Mouse (Mus musculus) embryonic facial prominence, embryonic 14.5 days (tissue): ENCODE data around the gene Josd1. TPM values are rescaled to one million over a fixed set of nuclear protein-coding genes. Genes with fewer than 3 reads are reported as not detected.

Source experiments
- ATAC-seq: fragments of 200-750 bp; cut with Nextera tagmentation; 2 replicates; pipeline ENCODE4 v1.8.0; 2017; ENCODE audit warnings: low read depth, moderate number of reproducible peaks, moderate TSS enrichment
- DNase-seq: peaks from one replicate; pipeline ENCODE4 v3.0.0-alpha.2; 2015; ENCODE audit warnings: low spot score
- H3K27ac ChIP-seq: fragments of 300-500 bp; sonication (generic); replicated peaks from 2 replicates; pipeline ENCODE4 v1.5.1; 2014; ENCODE audit warnings: low read depth, mild to moderate bottlenecking, low read length, moderate library complexity
- H3K27me3 ChIP-seq: fragments of 300-500 bp; sonication (generic); replicated peaks from 2 replicates; pipeline ENCODE4 v1.6.1; 2014; ENCODE audit warnings: low read length; ENCODE audit not compliant: control insufficient read depth, insufficient read depth
- H3K36me3 ChIP-seq: fragments of 300-500 bp; sonication (generic); 2 replicates; pipeline ENCODE4 v1.6.1; 2014; ENCODE audit warnings: low read length, mixed read lengths; ENCODE audit not compliant: control insufficient read depth, insufficient read depth
- H3K4me1 ChIP-seq: fragments of 300-500 bp; sonication (generic); 2 replicates; pipeline ENCODE4 v1.6.1; 2014; ENCODE audit warnings: antibody characterized with exemption, low read length; ENCODE audit not compliant: control insufficient read depth, insufficient read depth
- H3K4me2 ChIP-seq: fragments of 300-500 bp; sonication (generic); 2 replicates; pipeline ENCODE4 v1.6.1; 2014; ENCODE audit warnings: low read depth, mild to moderate bottlenecking, low read length, moderate library complexity, mixed read lengths
- H3K4me3 ChIP-seq: fragments of 300-500 bp; sonication (generic); 2 replicates; pipeline ENCODE4 v1.5.1; 2014; ENCODE audit warnings: low read depth, mild to moderate bottlenecking, low read length
- H3K9ac ChIP-seq: fragments of 300-500 bp; sonication (generic); 2 replicates; pipeline ENCODE4 v1.6.1; 2014; ENCODE audit warnings: low read depth, mild to moderate bottlenecking, low read length, moderate library complexity, mixed read lengths
- H3K9me3 ChIP-seq: fragments of 300-500 bp; sonication (generic); 2 replicates; pipeline ENCODE4 v1.6.1; 2016; ENCODE audit warnings: low read length; ENCODE audit not compliant: control insufficient read depth
- WGBS: fragments of 180-500 bp; shearing (Covaris S2); extraction: QIAGEN DNeasy Blood & Tissue Kit; methylation state at CpG from one replicate; pipeline ENCODE4 v1.1.7; 2014; 5-methylcytosine and 5-hydroxymethylcytosine counted together
- polyA plus RNA-seq: library from polyadenylated mRNA; unstranded; fragments of >200 nt; fragmentation: Nextera tagmentation; extraction: Ambion mirVana; gene quantifications from 2 replicates; pipeline ENCODE4 v1.2.1, GENCODE M21; 2014

The Josd1 gene
- polyA plus RNA-seq, 1 experiment from 2014 or later = 19.9 TPM

GRCm38 (mm10) chr15:79645483-79645882 lies 42.2 kb downstream of the Josd1 start:
- no peaks in the 10 kb centered on the region for H3K9me3 ChIP-seq
- DNase-seq = no peak
- no peaks in the 10 kb centered on the region for H3K4me1 ChIP-seq
- H3K4me2 ChIP-seq = no peak overlapping the region
- H3K27ac ChIP-seq = no peak overlapping the region
- H3K27me3 ChIP-seq = no peaks in the 10 kb centered on the region
- H3K4me3 ChIP-seq = no peak overlapping the region
- WGBS = 88% methylated on average over 2 of the region's 2 CpGs
- no peak overlapping the region for H3K9ac ChIP-seq
- no peak for ATAC-seq
- 0 out of 2 replicates have a peak, but pooled peaks cover 9% of the 10 kb centered on the region for H3K36me3 ChIP-seq

GRCm38 (mm10) chr15:79641135-79641817 lies 46.4 kb downstream of the Josd1 start:
- no peaks in the 10 kb centered on the region for H3K4me1 ChIP-seq
- H3K36me3 ChIP-seq = peaks cover 16% of the 10 kb centered on the region; the same call in 1 of the 2 replicates
- no peak overlapping the region for H3K4me2 ChIP-seq
- H3K9me3 ChIP-seq = no peaks in the 10 kb centered on the region
- WGBS = 73% methylated on average over 12 of the region's 12 CpGs
- H3K9ac ChIP-seq = no peak overlapping the region
- no peaks in the 10 kb centered on the region for H3K27me3 ChIP-seq
- ATAC-seq = no peak
- H3K27ac ChIP-seq = no peak overlapping the region
- no peak overlapping the region for H3K4me3 ChIP-seq
- DNase-seq = no peak

GRCm38 (mm10) chr15:79630471-79630870 lies 57.2 kb downstream of the Josd1 start:
- Histone ChIP-seq H3K27me3 (no peaks in the 10 kb centered on the region), H3K4me3 (no peak overlapping the region), H3K27ac (no peak overlapping the region), H3K36me3 (peaks cover 39% of the 10 kb centered on the region), H3K9me3 (no peaks in the 10 kb centered on the region), H3K9ac (no peak overlapping the region), H3K4me2 (no peak overlapping the region), H3K4me1 (no peaks in the 10 kb centered on the region)
- ATAC-seq (no peak), DNase-seq (no peak)
- 65% methylated on average over 2 of the region's 2 CpGs for WGBS

Other genes with a start within 250 kb of the Josd1 start
- 75.3 and 76.3 TPM in 2 replicates for gene Csnk1e, start 232.4 kb downstream of the Josd1 start, polyA plus RNA-seq
- 0.07 and 0.09 TPM in 2 replicates for gene Kcnj4, start 182.7 kb downstream of the Josd1 start, polyA plus RNA-seq
- 149 and 157 TPM in 2 replicates for gene Kdelr3, start 171.5 kb downstream of the Josd1 start, polyA plus RNA-seq
- 80.0 and 81.6 TPM in 2 replicates for gene Ddx17, start 141.2 kb downstream of the Josd1 start, polyA plus RNA-seq
- gene Dmc1, start 82.8 kb downstream of the Josd1 start, polyA plus RNA-seq = 1.8 and 2.6 TPM in 2 replicates
- gene Fam227a, start 29.0 kb downstream of the Josd1 start, polyA plus RNA-seq = 0.85 and 1.3 TPM in 2 replicates
- gene Cby1, start 28.7 kb downstream of the Josd1 start, polyA plus RNA-seq = 47.4 and 52.3 TPM in 2 replicates
- 208 and 234 TPM in 2 replicates for gene Tomm22, start 17.1 kb downstream of the Josd1 start, polyA plus RNA-seq
- 27.2 and 28.4 TPM in 2 replicates for gene Gtpbp1, start 2.9 kb upstream of the Josd1 start, polyA plus RNA-seq
- 5.9 and 6.4 TPM in 2 replicates for gene Sun2, start 54.6 kb upstream of the Josd1 start, polyA plus RNA-seq
- 50.0 and 59.5 TPM in 2 replicates for gene Dnal4, start 89.9 kb upstream of the Josd1 start, polyA plus RNA-seq
- gene Nptxr, start 116.8 kb upstream of the Josd1 start, polyA plus RNA-seq = 3.2 and 3.4 TPM in 2 replicates
- gene Npcd, start 146.3 kb upstream of the Josd1 start, polyA plus RNA-seq = 0.80 TPM in 1 of 2 replicates, not detected in the other
- gene Cbx6, start 146.8 kb upstream of the Josd1 start, polyA plus RNA-seq = 50.2 and 54.4 TPM in 2 replicates
- 16.1 and 17.3 TPM in 2 replicates for gene Apobec3, start 203.7 kb upstream of the Josd1 start, polyA plus RNA-seq